Mouse (Mus musculus): Measurements from ENCODE around the gene Stub1. TPM values are rescaled to one million over a fixed set of nuclear protein-coding genes. Genes with fewer than 3 reads are reported as not detected.

Stub1 gene
- polyA plus RNA-seq, 2 experiments from 2014 or later = 68.3 to 85.7 TPM

DNA sequence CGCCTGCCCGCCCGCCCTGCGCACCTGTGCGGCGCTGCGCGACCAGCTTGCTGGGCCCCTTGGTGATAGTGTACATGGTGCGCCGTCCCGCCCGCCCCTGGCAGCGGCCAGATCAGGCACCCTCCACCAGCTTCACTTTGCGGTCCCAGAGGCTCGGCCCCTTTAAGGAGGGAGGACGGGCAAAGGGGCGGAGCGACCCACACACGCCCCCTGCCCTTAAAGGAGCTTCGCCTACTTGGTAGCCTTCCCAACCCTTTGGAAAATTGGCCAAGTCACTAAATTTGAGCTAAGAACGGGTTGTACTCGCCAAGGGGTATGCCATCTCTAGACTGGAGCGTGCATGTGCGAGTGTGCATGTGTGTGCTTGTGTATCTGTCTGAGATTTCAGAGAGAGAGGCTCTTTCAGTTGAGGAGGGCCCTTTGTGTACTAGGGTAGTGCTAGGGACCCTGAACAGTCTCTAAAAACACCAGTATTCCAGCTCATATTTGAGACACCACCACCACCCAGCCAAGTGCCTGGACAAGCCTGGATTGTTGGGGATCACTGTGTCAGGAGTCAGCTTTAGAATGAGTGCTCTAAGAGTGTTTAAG, 35.5 kb upstream of the Stub1 start, which contains the start of gene Mcrip2:
Gene Mcrip2 (minus strand): TSS at position 164 of the 591 bp plus-strand sequence.
- ATAC-seq = peak; percentile 73

DNA sequence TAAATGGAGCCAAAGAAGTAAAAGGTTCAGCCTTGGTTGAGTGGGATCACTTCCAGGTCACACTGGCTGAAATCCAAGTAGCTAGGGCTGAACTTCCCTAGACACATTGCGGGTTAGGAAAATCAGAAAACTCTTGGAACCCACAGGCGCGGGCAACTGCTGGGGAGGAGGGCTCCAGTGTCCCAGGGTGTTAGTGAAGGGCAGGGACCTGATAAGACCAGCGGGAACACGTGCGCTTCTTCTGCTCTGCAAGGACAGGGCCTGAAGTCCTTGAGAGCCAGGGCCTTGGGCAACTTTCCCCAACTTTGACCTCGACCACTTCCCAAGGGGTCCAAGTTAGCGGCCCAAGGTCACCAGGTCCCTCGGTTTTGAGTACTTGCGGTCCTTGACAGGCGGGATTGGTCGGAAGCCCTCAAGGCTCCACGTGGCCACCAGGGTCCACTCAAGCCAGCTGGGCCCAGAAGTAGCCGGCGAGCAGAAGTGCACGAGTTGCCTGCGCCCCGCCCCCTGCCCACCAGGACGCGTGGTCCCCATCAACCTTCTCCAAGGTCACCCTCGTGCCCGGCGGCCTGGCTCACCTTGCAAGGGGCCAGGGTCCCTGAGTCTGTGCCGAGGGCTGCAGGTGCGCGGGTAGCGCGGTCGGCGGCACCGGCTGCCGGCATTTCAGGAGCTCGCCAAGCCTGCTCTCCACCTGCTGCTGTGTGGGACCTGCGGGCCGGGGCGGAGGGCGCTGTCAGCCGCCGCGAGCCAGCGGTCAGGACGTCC, 34.8 kb upstream of the Stub1 start:
- no peak for ATAC-seq

DNA sequence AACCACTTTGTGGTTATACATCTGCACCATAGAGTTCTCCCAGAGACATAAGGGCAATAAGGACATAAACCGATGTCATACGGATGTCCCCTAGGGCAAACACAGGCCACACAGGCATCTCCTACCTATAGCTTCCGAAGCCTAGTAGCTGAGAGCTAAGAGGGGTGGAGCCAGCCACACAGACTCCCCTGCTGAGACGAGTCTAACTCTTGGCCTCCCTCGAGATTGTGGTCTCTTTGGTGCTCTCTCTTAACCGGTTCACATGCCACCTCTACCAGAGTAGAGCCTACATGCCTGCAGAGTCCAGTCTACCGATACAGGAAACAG, 34.3 kb upstream of the Stub1 start:
- ATAC-seq = no peak

DNA sequence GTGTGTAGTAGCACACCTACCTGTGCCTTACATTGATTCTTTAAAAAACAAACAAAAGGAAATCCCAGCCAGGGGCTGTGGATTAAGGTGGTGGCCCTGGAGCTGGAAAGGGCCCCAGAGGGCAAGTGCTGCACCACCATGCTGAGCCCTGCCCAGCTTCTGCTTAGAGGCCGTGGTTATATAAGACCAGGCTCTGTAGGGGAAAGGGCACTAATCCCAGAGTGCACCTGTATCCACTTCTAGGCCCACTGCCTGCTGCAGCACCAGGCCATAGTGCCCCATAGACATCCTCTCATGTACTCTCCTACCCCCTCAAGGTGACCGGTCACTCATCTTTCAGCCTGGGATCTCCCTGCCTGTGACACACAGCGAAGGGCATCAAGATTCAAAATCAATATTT, 33.0 kb upstream of the Stub1 start:
- no peak for ATAC-seq

DNA sequence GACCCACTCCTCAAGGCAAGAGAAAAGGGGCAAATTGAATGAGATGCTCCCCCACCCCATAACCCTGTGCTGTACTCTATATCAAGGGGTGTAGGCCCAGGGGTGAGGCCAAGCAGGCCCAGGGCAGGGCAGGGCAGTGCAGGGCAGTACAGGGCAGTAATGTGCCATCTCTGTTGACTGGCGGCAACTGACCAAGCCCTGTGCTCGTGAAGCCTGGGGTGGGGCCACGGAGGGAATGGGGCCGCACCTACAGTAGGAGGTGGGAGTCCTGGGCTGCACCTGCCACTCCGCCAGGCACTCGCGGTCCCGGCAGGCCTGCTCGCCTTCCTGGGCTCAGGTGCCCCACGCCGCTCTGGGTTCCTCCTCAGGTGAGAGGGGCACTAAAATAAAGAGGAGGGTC, 32.1 kb upstream of the Stub1 start:
- ATAC-seq = no peak

DNA sequence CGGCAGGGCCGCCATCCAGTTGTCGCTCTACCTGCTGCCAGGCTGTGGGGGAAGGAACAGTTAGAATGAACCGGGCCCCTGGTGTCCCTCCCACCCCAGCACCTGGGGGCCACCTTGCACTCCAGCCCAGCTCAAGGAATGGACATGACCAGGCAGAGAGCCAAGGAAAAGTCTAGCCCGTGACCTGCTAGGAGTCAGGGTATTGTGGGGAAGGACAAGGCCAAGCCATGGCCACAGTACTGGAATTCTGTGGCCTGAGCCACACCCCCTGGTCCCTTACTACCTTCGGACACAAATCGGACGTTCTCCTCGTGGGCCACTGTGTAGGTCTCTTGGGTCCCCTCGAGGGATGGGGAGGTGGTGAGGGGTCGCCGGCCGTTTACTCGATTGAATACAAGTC, 31.1 kb upstream of the Stub1 start:
- no peak for ATAC-seq

DNA sequence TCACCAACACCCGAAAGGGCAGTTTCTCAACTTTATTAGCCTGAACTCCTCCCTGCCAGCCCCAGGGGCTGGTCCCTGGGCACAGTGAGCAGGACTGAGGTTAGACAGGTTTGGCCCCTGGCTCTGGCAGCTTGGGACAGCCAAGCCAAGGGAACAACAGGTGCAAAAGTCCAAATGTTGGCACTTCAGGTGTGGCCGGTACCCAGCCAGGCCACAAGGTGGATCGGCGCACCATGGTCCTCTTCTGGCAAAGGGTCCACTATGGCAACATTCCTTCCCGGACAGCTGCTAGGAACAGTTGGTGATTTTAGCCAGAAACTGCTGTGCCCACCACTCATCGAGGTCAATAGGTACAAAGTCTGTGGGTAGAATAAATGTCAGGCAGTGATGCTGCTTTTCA, 30.5 kb upstream of the Stub1 start:
- ATAC-seq = no peak

DNA sequence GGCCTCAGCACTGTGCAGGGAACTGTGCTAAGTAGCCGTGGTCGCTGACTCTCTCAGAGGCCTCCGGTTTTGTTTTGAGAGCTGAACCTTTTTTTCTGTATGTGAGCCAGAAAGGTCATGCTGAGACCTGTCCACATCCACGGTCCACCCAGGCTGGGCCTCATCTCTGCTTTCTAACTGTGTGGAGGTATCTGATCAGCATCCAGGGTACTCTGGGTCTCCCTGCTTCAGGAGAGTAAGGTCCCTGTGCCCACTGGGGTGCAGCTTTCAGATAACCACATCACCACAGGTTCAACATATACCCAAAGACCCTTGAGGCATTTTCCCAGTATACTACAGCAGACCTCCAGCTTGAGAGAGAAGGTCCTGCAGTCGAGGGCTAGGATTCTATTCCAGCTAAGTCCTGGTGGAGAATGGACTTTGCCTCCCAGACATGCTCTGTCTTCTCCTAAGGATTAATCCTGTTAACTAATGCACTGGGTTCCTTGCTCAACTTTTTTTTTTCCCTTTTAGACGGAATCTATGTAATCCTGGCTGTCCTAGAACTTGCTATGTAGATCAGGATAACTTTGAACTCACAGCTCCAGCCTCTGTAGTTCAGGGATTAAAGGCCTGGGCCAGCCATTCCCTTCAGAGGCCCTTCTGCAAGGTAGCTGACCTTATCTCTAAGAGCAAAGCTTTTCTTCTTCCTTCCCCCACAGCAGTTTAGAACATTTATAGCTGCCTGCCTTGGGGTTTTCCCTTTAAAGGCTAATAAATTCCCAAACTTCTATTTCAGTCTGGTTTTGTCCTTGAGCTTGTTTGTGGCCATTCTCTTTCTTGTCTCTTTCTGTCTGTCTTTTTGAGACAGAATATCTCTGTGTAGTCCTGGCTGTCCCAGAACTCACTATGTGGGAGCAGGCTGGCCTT, 28.8 kb upstream of the Stub1 start:
- ATAC-seq = peak; percentile 4

DNA sequence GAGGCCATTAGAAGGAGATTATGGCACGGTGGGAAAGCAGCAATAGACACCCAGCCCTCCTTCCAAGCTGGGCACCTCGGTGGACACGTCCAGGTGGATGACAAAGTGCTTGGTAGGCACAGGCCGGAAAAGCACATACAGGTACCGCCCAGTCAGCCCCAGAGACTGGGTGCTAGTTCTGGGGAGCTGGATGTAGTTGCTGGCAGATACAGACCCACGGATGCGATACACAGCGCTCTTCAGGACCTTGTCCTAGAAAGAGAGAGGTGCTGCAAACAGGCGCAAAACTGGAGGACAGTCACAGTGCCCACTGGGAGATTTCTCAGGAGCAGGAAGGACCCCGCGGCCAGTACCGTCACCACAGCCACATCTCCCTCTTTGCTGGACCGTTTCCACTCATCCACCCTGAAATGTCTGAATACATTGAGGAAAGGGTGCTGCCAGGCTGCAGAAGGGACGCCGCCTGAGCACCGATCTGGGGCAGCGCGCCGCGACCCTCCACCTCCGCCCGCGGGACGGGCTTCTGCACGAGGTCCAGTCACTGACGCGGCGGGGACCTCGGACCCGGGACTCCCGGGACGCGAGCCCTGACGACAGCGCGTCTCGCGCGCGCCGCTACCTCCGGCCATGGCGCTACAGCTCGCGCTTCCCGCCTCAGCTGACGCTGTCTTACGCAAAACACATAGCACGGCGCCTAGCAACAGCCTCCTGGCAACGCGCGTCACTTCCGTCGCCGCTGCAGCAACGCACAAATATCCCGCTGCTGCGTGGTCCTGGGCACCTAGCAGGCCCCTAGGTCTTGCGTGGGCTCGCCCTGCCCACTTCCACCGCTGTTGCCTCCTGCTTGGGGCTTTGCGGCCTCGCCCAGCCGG, 27.9 kb upstream of the Stub1 start, which contains the start of gene Wdr90:
Gene Wdr90 (minus strand): TSS at position 670 of the 872 bp plus-strand sequence.
- ATAC-seq = peak; percentile 99

DNA sequence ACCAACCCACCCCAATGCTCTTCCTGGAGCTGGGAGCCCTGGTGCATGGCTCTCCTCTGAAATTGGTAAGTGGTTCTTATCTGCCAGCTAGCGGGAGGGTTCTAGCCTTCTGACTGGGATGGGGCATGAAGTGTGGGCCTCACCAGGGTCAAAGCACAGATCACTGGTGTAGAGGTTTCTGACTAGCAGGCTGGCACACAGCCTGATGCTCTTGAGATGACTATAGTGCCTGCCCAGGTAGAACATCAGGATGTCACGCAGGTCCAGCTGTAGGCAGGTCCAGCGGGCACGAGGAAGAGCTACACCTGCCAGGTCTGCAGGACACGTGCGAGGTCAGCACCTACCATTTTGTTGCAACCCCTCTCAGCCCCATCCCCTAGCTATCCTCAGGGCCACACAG, 27.0 kb upstream of the Stub1 start:
- no peak for ATAC-seq

DNA sequence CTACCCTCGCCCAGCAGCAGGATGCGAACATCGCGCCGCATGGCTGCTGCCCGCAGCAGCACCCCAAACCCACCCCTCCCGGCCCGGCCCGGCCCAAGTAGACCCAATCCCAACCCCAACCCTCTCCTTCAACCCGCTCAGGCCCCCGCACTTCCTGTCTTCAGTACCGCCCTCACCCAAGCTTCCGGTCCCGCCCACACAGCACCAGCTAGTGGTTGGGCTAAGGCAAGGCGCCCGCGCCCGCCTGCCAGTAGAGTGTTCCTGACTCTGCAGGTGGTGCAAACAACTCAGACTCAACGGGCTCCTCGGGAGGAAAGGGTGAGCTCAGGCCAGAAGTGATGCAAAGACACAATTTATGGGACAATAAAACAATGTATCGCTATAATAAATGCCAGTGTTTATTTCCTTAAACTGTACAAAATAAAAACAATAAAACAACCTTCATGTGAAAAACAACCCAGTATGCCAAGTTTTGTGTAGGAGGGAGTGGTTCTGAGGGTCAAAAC, 11.2 kb upstream of the Stub1 start, which contains the start of gene Rhot2:
Gene Rhot2 (minus strand): TSS at position 456 of the 506 bp plus-strand sequence.
- ATAC-seq = peak; percentile 100

DNA sequence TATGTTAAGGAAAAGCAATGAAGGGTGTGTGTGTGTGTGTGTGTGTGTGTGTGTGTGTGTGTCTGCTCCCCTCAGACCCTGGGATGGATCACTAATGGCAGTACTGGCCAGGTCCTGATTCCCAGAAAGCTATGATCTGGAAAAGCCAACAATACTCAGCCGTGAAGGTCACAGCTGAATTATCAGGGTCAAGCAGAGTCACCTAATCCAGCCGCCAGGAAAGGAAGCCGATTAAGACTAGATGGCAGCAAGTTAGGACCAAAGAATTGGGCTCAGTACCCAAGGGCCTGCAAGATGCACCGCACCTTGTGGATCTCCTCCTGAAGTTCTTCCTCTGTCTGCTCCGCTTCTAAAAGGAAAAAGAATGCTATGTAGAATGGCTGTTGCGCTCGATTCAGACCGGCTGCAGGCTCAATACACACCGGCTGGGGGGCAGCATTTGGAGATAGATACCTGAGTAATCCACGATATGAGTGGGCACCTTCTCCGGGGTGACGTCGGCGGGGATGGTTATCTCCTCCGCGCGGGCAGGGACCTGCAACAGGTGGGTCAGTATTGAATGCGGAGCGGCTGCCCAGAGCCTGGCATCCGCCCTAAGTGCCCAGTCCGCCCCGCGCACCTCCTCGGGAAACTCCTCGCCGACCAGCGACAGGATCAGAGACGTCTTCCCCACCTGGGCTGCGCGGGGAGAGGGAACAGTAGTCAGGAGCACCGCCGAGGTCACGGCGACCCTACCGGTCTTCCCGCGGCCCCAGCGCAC, 10.6 kb upstream of the Stub1 start:
- peak; percentile 6 for ATAC-seq

DNA sequence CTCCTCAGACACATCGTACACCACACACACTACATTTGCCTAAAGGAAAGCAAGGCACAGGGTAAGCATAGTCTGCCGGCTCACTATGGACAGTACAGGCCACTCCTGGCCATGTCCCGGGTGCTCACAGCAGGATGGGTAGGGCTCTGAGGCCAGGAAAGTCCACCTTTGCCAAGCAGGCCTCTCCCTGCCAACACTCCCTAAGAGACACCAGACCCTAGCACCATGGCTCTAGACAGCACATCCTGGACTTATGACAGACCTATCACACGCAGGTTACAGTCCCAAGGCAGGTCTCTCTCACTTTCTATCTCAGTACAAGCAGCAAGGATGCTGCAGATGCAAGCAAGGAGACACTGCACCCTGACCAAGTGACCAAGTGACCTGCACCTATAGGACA, 9.9 kb upstream of the Stub1 start:
- no peak for ATAC-seq

DNA sequence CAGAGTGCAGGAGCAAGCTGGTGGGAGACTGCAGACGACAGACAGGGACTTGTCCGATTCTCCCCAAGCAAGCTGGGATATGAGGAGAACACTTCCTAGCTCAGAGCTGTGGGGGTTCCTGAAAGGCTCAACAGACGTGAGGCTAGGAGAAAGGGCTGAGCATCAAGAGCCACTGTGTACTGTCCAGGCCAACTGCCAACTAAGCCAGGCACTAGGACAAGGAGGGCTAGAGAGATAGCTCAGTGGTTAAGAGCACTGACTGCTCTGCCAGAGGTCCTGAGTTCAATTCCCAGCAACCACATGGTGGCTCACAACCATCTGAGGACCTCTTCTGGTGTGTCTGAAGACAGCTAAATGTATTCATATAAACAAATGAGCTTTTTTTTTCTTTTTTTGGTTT, 9.3 kb upstream of the Stub1 start:
- no peak for ATAC-seq

DNA sequence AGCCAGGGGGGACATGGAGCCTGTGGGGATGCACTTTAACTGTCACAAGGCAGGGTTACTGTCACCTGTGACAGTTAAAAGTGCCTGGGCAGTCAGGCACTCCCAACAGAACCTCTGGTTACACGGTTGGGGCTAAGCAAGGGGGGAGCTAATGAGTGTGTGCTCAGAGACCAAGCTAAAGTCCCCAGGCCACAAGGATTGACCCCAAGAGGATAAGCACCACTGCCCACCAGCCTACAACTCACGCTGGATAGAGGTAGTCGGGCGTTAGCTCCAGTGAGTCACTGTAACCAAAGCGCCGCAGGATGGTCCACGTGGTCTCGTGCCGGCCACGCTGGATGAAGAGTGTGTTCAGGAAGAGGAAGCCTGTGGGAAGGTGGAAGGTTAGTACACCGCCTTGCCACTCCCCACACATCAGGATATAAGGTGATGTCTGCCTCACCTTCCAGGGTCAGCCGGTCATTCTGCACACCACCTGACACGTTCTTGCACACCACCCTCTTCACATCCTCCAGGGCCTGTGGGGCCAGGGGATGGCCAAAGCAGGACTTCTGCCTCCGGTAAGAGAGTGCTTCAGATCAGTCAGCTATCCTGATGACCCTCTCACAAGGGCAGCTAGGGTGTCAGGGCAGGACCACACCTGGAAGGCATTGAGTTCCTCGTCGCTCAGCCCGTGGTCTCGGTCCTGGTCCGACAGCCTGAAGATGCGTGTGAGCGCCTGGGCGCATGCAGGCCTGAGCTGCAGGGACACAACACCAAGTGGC, 8.1 kb upstream of the Stub1 start, which contains the start of gene Gm20683:
Gene Gm20683 (minus strand): TSS at position 647 of the 764 bp plus-strand sequence.
- no peak for ATAC-seq

DNA sequence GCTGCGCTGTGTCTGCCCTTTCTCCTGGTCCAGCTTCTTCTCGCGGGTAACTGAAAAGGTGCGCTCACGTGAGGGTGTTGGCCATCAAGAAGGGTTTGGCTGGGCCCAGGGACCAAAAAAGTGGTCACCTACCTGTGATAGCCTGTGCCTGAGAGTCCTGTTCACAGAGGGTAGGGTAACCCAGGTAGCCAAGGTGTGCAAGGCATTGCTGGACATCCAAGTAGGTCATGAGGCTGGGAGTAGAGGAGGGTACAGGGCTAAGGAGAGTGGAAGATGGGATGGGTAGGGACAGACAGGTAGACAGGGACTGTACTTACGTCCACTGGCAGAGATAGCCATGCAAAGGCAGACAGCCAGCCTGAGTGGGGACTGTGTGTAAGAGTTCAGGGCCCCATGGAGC, 7.3 kb upstream of the Stub1 start:
- no peak for ATAC-seq

DNA sequence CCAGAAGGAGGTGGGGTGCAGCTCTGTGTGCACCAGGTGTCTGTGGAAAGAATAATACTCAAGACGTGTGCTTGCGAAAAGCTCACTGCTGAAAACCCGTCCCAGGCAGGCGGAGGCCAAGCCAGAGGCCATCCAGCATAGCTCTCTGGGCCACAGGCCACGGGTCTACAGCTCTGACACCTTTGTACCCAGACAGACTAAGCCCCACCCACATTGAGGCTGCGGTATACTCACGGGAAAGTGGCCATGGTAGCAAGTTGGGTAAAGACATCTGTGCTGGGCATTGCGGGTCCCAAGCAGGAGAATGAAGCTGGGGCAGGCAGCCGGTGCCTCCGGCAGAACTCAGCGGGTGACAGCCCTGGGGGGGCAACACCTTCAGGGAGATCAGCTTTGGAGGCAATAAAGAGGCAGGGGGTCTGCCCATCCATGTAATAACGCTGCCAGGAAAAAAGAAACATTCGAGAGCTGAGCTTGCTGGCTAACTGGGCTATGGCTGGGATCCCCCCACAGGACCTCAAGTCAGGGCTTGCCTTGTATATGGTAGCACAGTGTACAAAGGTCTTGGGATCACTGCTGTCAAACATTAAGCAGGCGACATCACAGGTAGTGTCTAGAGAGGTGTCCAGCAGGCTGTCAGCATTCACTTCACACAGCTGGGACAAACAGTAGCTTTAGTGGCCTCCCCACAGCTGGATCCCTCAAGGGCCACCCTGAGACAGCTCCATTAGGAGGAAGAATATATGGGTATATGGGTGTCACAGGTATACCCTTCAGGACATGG, 6.4 kb upstream of the Stub1 start:
- ATAC-seq = no peak

DNA sequence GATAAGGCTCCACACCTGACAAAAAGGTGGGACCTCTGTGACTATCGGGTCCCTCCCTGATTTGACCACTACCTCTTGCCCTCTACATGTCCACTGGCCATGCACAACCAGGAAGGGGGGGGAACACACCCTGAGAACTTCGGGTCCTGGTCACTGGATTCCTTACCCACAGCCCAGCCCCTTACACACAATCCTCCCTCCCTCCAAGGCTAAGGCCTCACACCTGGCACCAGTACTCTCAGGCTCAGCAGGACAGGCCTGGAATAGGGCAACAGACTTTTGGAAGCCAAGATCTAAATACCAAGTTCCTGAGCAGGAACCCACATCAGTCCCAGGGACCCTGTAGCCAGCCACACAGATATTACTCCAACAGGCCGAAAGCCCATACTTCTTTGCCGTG, 5.7 kb upstream of the Stub1 start:
- ATAC-seq = no peak

DNA sequence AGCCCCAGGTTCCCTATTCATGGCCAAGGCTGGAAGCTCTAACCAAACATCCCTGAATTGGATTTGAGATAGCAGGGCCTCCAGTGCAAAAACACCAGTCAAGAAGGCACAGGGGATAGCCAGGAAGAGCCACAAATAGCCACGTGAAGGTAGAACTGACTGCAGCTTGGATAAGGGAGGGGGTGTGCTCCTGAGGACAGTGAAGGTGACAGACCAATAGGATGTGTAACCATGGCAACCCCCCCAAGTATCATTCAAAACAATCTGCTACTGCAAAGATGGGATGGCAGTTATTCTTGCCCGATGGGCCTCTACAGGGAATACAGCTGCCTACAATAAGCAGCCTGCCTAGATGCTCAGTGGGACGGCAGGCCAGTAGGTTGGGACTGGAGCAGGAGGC, 4.3 kb upstream of the Stub1 start:
- ATAC-seq = no peak

DNA sequence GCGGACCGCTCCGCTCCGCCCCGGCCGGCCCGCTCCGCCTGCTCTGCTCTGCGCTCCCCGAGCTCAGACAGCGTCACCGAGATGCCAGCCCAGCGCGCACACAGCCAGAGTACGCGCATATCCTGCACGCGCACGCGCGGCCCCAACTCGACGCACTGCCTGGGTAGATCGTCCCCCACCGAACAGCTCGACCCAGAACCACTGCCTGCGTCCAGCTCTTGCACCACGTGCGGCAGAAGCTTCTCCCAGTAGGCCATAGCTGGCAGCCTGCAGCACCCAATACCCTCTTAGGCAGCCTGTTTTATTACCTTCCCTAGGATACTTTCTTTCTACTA, 3.8 kb upstream of the Stub1 start, which contains the start of gene Rhbdl1:
Gene Rhbdl1 (minus strand): TSS at position 220 of the 335 bp plus-strand sequence.
- no peak for ATAC-seq

Data from activated CD4-positive, CD25-positive, alpha-beta regulatory T cell, adult 4 months (primary cell).